Mouse (Mus musculus) neural tube, embryonic 12.5 days (tissue): ENCODE measurements around the gene Copz2. TPM values are rescaled to one million over a fixed set of nuclear protein-coding genes. Genes with fewer than 3 reads are reported as not detected.
"Not testable (repeated sequence)": the region's sequence is repeated elsewhere in the genome, so short reads cannot be mapped to it uniquely, and the experiment has no call there.

Experiments used
- ATAC-seq: fragments of 200-750 bp; cut with Nextera tagmentation; 2 replicates; pipeline ENCODE4 v1.8.0; 2017; ENCODE audit warnings: low read depth, mild to moderate bottlenecking, moderate TSS enrichment, moderate library complexity; ENCODE audit not compliant: low FRiP score
- H3K27ac ChIP-seq: fragments of 300-500 bp; sonication (generic); 2 replicates; pipeline ENCODE4 v1.5.1; 2016
- H3K27me3 ChIP-seq: fragments of 300-500 bp; sonication (generic); replicated peaks from 2 replicates; pipeline ENCODE4 v1.6.1; 2016; ENCODE audit warnings: mild to moderate bottlenecking
- H3K36me3 ChIP-seq: fragments of 300-500 bp; sonication (generic); 2 replicates; pipeline ENCODE4 v1.6.1; 2016; ENCODE audit warnings: mild to moderate bottlenecking
- H3K4me1 ChIP-seq: fragments of 300-500 bp; sonication (generic); 2 replicates; pipeline ENCODE4 v1.6.1; 2016
- H3K4me2 ChIP-seq: fragments of 300-500 bp; sonication (generic); replicated peaks from 2 replicates; pipeline ENCODE4 v1.6.1; 2016; ENCODE audit warnings: mild to moderate bottlenecking
- H3K4me3 ChIP-seq: fragments of 300-500 bp; sonication (generic); 2 replicates; pipeline ENCODE4 v1.5.1; 2016
- H3K9ac ChIP-seq: fragments of 300-500 bp; sonication (generic); 2 replicates; pipeline ENCODE4 v1.6.1; 2016; ENCODE audit warnings: mild to moderate bottlenecking
- H3K9me3 ChIP-seq: fragments of 300-500 bp; sonication (generic); 2 replicates; pipeline ENCODE4 v1.6.1; 2016; ENCODE audit warnings: mild to moderate bottlenecking
- WGBS: fragments of 180-500 bp; shearing (Covaris S2); methylation state at CpG from one replicate; pipeline ENCODE4 v1.1.7; 2016; 5-methylcytosine and 5-hydroxymethylcytosine counted together
- polyA plus RNA-seq: library from polyadenylated mRNA; unstranded; fragments of >200 nt; fragmentation: Nextera tagmentation; extraction: Ambion mirVana; gene quantifications from 2 replicates; pipeline ENCODE4 v1.2.1, GENCODE M21; 2016

Copz2 gene
- 41.4 and 46.9 TPM in 2 replicates for polyA plus RNA-seq

DNA sequence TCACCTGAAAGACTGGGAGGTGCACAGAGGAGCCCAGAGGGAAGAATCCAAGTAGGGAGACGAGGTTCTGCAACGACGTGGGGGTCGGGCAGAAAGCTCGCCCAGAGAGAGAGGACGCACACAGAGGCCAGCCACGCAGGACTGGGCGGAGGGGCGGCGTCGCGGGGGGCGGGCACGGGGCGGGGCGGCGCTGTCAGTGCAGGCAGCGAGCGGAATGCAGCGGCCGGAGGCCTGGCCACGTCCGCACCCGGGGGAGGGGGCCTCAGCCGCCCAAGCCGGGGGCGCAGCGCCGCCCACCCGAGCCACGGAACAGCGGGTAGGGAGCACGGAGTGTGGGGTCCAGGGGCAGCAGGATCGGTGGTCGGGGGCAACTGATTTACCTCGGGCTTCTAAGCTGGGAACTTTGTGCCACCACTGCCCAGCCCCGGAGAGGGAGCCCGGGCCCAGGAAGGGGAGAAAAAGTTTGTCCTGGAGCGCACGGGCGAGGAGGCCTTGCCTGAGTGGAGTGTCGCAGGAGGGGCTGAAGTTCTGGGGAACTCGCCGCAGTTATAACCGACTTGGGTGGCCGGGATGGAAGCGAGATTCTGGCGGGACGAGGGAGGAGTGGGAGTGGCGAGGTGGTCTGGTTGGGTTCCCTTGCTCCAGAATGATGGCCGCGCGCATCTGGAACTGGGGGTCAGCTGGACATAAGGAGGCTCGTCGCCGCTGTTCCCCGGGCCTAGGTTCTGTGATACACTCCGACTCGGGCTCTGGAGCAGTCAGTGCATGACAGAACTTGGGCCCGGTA, at the start of gene Copz2:
Gene Copz2 (plus strand): TSS at position 190 of the 787 bp plus-strand sequence.
- Histone ChIP-seq H3K36me3 (no peaks in the 10 kb centered on the region), H3K9me3 (no peaks in the 10 kb centered on the region), H3K27ac (no peak within 1 kb of the TSS), H3K4me2 (peak within 1 kb of the TSS; percentile 95), H3K4me1 (peaks cover 10% of the 10 kb centered on the region), H3K27me3 (peaks cover 4% of the 10 kb centered on the region; the same call in 1 of the 2 replicates), H3K4me3 (peak within 1 kb of the TSS; percentile 53), H3K9ac (peak within 1 kb of the TSS; percentile 61)
- WGBS = 2% methylated on average over 58 of the region's 60 CpGs
- no peak; the same call in 1 of the 2 replicates for ATAC-seq

DNA sequence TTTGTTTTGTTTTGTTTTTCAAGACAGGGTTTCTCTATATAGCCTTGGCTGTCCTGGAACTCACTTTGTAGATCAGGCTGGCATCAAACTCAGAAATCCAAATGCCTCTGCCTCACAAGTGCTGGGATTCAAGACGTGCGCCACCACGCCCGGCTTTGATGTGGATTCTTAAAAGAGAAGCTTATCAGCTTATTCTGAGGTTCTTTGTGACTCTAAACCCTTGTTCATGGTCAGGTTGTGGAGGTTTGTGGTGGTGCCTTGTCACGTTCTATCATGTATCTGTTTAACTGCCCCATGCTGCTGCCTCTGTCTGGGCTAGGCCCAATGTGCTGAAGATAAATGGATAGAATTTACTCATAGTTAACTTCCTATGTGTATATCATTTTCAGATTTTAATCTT, 44.1 kb upstream of the Copz2 start:
- H3K4me2 ChIP-seq = no peak overlapping the region
- H3K9ac ChIP-seq = no peak overlapping the region
- 94% methylated on average over 5 of the region's 5 CpGs for WGBS
- H3K4me3 ChIP-seq = no peak overlapping the region
- H3K36me3 ChIP-seq = peaks cover 82% of the 10 kb centered on the region
- no peak for ATAC-seq
- H3K27ac ChIP-seq = no peak overlapping the region
- H3K27me3 ChIP-seq = no peaks in the 10 kb centered on the region
- no peaks in the 10 kb centered on the region for H3K9me3 ChIP-seq
- H3K4me1 ChIP-seq = no peaks in the 10 kb centered on the region

DNA sequence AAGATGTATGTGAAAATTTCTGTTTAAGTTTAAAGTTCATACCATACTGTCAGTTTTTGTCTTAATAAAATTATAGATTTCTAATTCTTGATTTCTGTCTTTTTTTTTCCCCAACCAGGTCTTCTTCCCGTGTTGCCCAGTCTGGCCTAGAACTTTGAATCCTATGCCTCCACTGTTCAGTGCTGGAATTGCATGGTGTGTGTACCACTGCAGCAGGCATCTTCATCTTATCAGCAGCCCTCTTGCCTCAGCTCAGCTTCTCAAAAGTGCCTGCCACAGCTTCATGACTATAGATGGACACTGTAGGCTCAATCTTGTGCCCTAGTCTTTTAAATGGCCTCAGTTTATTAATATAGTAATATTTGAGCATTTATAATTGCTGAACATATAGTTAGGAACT, 41.6 kb upstream of the Copz2 start:
- peaks cover 81% of the 10 kb centered on the region for H3K36me3 ChIP-seq
- no peak for ATAC-seq
- 76% methylated on average over 1 of the region's 1 CpGs for WGBS

DNA sequence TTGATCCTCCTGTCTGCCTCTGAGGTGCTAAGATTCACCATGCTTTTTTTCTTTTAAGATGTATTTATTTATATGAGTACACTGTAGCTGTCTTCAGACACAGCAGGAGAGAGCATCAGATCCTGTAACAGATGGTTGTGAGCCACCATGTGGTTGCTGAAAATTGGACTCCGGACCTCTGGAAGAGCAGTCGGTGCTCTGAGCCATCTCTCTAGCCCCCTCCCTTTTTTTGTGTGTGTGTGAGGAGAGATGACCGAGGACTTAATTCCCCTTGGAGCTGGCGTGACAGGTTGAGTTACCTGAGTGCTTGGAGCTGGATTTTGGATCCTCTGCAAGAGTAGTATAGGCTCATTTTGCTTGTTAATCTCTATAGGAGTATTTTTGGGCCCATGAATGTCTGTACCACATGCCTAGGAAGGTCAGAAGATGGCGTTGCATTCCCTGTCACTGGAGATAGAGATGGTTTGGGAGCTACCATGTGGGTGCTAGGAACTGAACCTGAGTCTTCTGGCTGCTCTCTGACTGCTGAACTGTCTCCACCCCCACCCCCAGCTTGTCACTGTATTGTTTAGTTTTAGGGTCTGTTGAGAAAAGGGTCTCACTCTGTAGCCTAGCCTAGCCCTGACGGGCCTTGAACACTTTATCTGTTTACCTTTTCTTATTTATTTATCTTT, 40.0 kb upstream of the Copz2 start:
- H3K4me2 ChIP-seq = no peak overlapping the region
- peaks cover 64% of the 10 kb centered on the region for H3K36me3 ChIP-seq
- H3K9ac ChIP-seq = no peak overlapping the region
- no peaks in the 10 kb centered on the region for H3K9me3 ChIP-seq
- ATAC-seq = no peak
- H3K27ac ChIP-seq = no peak overlapping the region
- 96% methylated on average over 6 of the region's 6 CpGs for WGBS
- no peaks in the 10 kb centered on the region for H3K27me3 ChIP-seq
- H3K4me3 ChIP-seq = no peak overlapping the region
- no peaks in the 10 kb centered on the region for H3K4me1 ChIP-seq

More for the DNA sequence above, 41.6 kb upstream of the Copz2 start:
- Histone ChIP-seq H3K9ac (no peak overlapping the region), H3K27me3 (no peaks in the 10 kb centered on the region), H3K4me3 (no peak overlapping the region), H3K9me3 (no peaks in the 10 kb centered on the region), H3K4me2 (no peak overlapping the region), H3K27ac (no peak overlapping the region), H3K4me1 (no peaks in the 10 kb centered on the region)

DNA sequence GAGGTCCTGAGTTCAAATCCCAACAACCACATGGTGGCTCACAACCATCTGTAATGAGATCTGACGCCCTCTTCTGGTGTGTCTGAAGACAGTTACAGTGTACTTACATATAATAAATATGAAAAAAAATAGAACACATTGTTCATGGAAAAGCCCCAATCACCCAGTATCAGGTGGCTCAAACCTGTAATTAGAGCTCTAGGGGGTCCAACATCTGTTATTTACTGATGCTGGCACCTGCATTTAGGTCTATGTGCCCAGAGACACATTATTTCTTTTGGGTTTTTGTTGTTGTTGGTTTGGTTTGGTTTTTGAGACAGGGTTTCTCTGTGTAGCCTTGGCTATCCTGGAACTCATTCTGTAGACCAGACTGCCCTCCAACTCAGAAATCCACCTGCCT, 38.5 kb upstream of the Copz2 start:
- not testable (repeated sequence) for H3K9ac ChIP-seq, H3K4me1 ChIP-seq, ATAC-seq, H3K4me3 ChIP-seq, H3K27ac ChIP-seq, H3K9me3 ChIP-seq, H3K4me2 ChIP-seq, H3K27me3 ChIP-seq
- WGBS = 84% methylated on average over 1 of the region's 1 CpGs
- peaks cover 58% of the 10 kb centered on the region for H3K36me3 ChIP-seq

DNA sequence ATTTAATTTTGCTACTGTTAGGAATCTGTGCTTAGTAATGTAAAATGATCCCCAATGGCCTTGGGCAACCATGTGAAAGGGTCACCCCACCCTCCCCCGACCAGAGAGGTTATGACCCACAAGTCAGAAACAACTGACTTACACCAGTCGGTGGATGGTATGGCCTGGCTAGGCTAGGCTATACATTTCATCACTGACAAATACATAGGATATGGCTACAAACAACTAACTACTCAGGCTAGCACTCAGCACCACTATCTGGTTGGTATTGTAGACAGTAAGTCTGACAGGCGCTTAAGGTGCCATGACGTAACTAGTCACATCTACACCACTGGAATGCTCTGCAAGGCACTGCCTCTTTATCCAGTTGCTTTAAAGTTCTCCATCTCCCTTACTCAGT, 36.2 kb upstream of the Copz2 start:
- Histone ChIP-seq H3K36me3 (peaks cover 67% of the 10 kb centered on the region), H3K27ac (no peak overlapping the region), H3K4me1 (no peaks in the 10 kb centered on the region), H3K4me3 (no peak overlapping the region), H3K9me3 (no peaks in the 10 kb centered on the region), H3K9ac (no peak overlapping the region), H3K27me3 (no peaks in the 10 kb centered on the region), H3K4me2 (no peak overlapping the region)
- 88% methylated on average over 4 of the region's 4 CpGs for WGBS
- ATAC-seq = no peak

DNA sequence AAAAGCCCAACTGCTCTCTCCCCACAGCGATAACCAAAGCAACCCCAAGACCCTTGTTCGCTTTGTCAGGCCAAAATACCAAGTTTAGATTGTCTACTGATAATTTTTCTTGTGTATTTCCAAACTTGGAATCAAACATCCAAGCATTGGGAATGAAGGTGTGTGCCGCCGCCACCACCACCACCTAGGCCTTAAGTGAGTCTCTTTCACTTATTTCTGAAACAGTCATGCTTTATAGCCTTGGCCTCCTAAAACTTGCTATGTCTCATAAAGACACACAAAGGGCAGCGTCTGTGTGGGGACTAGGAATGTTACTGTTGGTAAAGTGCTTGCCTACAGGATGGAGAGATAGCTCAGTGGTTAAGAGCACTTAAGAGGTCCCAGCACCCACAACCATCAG, 35.8 kb upstream of the Copz2 start:
- no peak overlapping the region for H3K9ac ChIP-seq
- 85% methylated on average over 5 of the region's 5 CpGs for WGBS
- no peak overlapping the region for H3K4me2 ChIP-seq
- ATAC-seq = no peak
- no peak overlapping the region for H3K27ac ChIP-seq
- no peak overlapping the region for H3K4me3 ChIP-seq
- H3K36me3 ChIP-seq = peaks cover 67% of the 10 kb centered on the region
- H3K4me1 ChIP-seq = no peaks in the 10 kb centered on the region
- no peaks in the 10 kb centered on the region for H3K9me3 ChIP-seq
- no peaks in the 10 kb centered on the region for H3K27me3 ChIP-seq

DNA sequence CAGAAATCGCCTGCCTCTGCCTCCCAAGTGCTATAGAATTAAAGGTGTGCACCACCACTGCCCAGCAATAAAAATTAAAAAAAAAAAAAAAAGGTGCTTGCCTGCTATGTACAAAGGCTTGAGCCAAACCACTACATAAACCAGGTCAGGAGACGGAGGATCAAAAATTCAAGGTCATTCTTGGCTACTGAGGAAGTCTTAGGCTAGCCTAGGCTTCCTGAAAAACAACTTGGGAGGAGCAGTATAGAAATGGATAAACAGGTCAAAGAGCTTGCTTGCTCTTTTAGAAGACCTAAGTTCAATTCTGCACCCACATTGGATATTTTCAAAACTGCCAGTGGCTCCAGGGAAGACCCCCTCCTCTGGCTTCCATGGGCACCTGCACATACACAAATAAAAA, 35.2 kb upstream of the Copz2 start:
- H3K9ac ChIP-seq = no peak overlapping the region
- H3K9me3 ChIP-seq = no peaks in the 10 kb centered on the region
- no peak overlapping the region for H3K4me2 ChIP-seq
- 93% methylated on average over 2 of the region's 2 CpGs for WGBS
- ATAC-seq = no peak
- H3K4me3 ChIP-seq = no peak overlapping the region
- peaks cover 67% of the 10 kb centered on the region for H3K36me3 ChIP-seq
- no peak overlapping the region for H3K27ac ChIP-seq
- H3K4me1 ChIP-seq = no peaks in the 10 kb centered on the region
- no peaks in the 10 kb centered on the region for H3K27me3 ChIP-seq

DNA sequence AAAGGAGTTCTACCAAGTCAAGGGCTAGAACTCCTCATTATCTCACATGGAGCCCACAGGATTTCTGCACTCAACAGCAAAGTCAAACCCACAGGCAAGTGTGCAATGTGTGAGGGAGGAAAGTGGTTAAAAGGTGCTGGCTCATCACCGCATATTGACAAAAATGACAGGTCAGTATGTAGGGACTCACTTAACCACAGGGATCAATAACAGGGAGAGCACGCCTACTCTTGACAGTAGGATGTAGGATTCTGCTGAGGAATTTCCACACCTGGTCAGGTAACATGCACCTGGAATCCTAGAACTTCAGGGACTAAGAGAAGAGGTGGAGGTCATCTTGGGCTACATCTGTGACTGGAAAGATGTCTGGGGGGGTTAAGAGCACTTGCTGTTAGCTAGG, 33.8 kb upstream of the Copz2 start:
- no peak overlapping the region for H3K9ac ChIP-seq
- 97% methylated on average over 2 of the region's 2 CpGs for WGBS
- H3K27ac ChIP-seq = no peak overlapping the region
- H3K4me1 ChIP-seq = no peaks in the 10 kb centered on the region
- no peak for ATAC-seq
- no peaks in the 10 kb centered on the region for H3K27me3 ChIP-seq
- H3K4me2 ChIP-seq = no peak overlapping the region
- H3K4me3 ChIP-seq = no peak overlapping the region
- no peaks in the 10 kb centered on the region for H3K9me3 ChIP-seq
- H3K36me3 ChIP-seq = peaks cover 68% of the 10 kb centered on the region

DNA sequence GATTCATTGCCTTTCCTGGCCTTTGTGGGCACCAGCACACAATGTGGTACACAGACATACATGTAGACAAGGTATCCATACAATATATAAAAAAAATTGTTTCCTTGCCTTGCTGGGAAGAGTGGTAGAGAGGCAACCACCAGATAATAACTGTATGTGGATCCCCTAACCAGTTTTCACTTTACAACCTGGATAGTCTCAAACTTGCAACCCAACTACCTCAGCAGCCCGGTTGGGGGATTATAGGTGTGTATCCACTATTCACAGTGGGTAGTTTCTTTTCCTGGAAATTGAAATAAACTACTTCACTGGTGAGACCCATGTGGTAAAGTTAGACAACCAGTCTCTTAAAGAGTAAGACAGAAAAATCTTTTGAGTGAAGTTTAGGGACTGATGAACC, 33.2 kb upstream of the Copz2 start:
- peaks cover 68% of the 10 kb centered on the region for H3K36me3 ChIP-seq
- no peak for ATAC-seq
- 95% methylated on average over 1 of the region's 1 CpGs for whole genome bisulfite sequencing

DNA sequence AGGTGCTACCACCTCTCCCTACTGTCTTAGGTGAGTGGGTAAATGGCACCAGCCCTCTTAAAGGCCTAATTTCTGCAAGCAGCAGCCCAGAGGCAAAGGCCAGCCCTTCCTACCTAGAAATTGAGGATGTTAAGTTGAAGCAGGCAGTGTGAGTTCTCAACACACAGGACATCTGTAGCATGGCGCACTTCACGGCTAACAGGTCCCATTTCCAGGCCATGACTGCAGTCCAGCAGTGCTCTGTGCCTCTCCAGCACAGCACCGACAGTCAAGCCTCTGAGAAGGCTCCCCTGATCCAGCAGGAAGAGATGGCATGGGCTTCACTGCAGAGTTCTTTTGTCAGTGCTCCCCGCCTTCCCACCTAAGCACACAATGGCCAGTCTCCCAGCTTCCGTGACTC, 32.7 kb upstream of the Copz2 start:
- no peaks in the 10 kb centered on the region for H3K4me1 ChIP-seq
- H3K4me2 ChIP-seq = no peak overlapping the region
- no peaks in the 10 kb centered on the region for H3K27me3 ChIP-seq
- H3K4me3 ChIP-seq = no peak overlapping the region
- H3K27ac ChIP-seq = no peak overlapping the region
- 74% methylated on average over 5 of the region's 5 CpGs for WGBS
- H3K9me3 ChIP-seq = no peaks in the 10 kb centered on the region
- H3K9ac ChIP-seq = no peak overlapping the region
- H3K36me3 ChIP-seq = peaks cover 68% of the 10 kb centered on the region
- ATAC-seq = no peak

More for the DNA sequence above, 33.2 kb upstream of the Copz2 start:
- Histone ChIP-seq H3K4me2 (no peak overlapping the region), H3K4me1 (no peaks in the 10 kb centered on the region), H3K9ac (no peak overlapping the region), H3K27me3 (no peaks in the 10 kb centered on the region), H3K4me3 (no peak overlapping the region), H3K27ac (no peak overlapping the region), H3K9me3 (no peaks in the 10 kb centered on the region)

DNA sequence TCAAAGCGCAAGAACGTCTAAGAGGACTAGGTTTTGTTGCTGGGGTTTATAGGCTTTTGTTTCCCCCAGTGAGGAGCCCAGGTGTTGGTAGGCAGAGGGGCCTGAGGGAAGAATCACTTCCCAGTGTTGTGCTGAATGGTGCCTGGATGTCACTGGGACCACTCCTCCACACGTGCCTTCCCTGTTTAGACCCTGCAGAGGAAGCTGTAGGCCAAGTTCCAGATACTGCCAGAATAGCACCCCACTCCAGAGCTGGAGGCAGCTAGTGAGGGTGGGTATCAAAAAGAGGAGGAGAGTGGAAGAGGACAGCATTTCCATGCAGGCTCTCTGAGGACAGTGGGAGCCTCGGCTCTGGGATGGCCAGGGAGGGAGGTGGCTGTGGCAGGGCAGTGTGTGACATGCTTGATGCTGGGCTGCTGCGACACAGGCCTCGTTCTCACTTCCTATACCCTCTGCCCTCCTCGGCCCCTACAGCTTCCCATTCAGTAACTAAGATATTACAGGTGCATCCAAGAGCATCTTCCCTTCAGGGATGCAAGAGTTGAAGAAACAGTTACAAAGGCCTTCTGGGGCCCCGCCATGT, 31.5 kb upstream of the Copz2 start:
- no peak overlapping the region for H3K9ac ChIP-seq
- H3K9me3 ChIP-seq = no peaks in the 10 kb centered on the region
- no peaks in the 10 kb centered on the region for H3K27me3 ChIP-seq
- no peak overlapping the region for H3K4me2 ChIP-seq
- H3K36me3 ChIP-seq = peaks cover 70% of the 10 kb centered on the region
- H3K4me3 ChIP-seq = no peak overlapping the region
- no peak overlapping the region for H3K27ac ChIP-seq
- WGBS = 82% methylated on average over 8 of the region's 8 CpGs
- ATAC-seq = no peak
- H3K4me1 ChIP-seq = peaks cover 5% of the 10 kb centered on the region
